Mouse (Mus musculus) midbrain, postnatal 0 days (tissue): ENCODE results near the gene BC049715. TPM values are rescaled to one million over a fixed set of nuclear protein-coding genes. Genes with fewer than 3 reads are reported as not detected.

Experiments
- ATAC-seq: fragments of 200-750 bp; cut with Nextera tagmentation; 2 replicates; pipeline ENCODE4 v1.8.0; 2017; ENCODE audit warnings: moderate number of reproducible peaks, mild to moderate bottlenecking, moderate TSS enrichment, moderate library complexity; ENCODE audit not compliant: low FRiP score
- DNase-seq: peaks from one replicate; pipeline ENCODE4 v3.0.0-alpha.2; 2015; ENCODE audit warnings: low spot score
- H3K27ac ChIP-seq: fragments of 300-500 bp; sonication (generic); 2 replicates; pipeline ENCODE4 v1.5.1; 2014; ENCODE audit warnings: low read depth, mild to moderate bottlenecking, low read length, mixed read lengths
- H3K27me3 ChIP-seq: fragments of 300-500 bp; sonication (generic); 2 replicates; pipeline ENCODE4 v1.6.1; 2014; ENCODE audit warnings: low read length, control low read depth, mixed read lengths; ENCODE audit not compliant: insufficient read depth
- H3K36me3 ChIP-seq: fragments of 300-500 bp; sonication (generic); 2 replicates; pipeline ENCODE4 v1.6.1; 2014; ENCODE audit warnings: low read length, control low read depth, mixed read lengths; ENCODE audit not compliant: insufficient read depth
- H3K4me1 ChIP-seq: fragments of 300-500 bp; sonication (generic); 2 replicates; pipeline ENCODE4 v1.6.1; 2014; ENCODE audit warnings: mild to moderate bottlenecking, control low read depth, antibody characterized with exemption, low read length, mixed read lengths; ENCODE audit not compliant: insufficient read depth
- H3K4me2 ChIP-seq: fragments of 300-500 bp; sonication (generic); 2 replicates; pipeline ENCODE4 v1.6.1; 2014; ENCODE audit warnings: low read depth, mild to moderate bottlenecking, low read length, mixed read lengths; ENCODE audit not compliant: poor library complexity, severe bottlenecking
- H3K4me3 ChIP-seq: fragments of 300-500 bp; sonication (generic); 2 replicates; pipeline ENCODE4 v1.5.1; 2014; ENCODE audit warnings: low read depth, mild to moderate bottlenecking, low read length, moderate library complexity
- H3K9ac ChIP-seq: fragments of 300-500 bp; sonication (generic); replicated peaks from 2 replicates; pipeline ENCODE4 v1.6.1; 2014; ENCODE audit warnings: mild to moderate bottlenecking, low read length, moderate library complexity, mixed read lengths; ENCODE audit not compliant: poor library complexity, severe bottlenecking
- H3K9me3 ChIP-seq: fragments of 300-500 bp; sonication (generic); 2 replicates; pipeline ENCODE4 v1.6.1; 2016; ENCODE audit warnings: low read length, control low read depth
- CTCF ChIP-seq: IDR thresholded peaks from 2 replicates; pipeline ENCODE4 v1.5.1; 2016; ENCODE audit warnings: antibody characterized with exemption, mild to moderate bottlenecking
- WGBS: fragments of 180-500 bp; shearing (Covaris S2); extraction: QIAGEN DNeasy Blood & Tissue Kit; methylation state at CpG from one replicate; pipeline ENCODE4 v1.1.7; 2014; 5-methylcytosine and 5-hydroxymethylcytosine counted together
- polyA plus RNA-seq: library from polyadenylated mRNA; unstranded; fragments of >200 nt; fragmentation: Nextera tagmentation; extraction: Ambion mirVana; gene quantifications from 2 replicates; pipeline ENCODE4 v1.2.1, GENCODE M21; 2015
- total RNA-seq: library from RNA; depleted of rRNA; stranded (reverse); fragments of >200 nt; gene quantifications from 2 replicates; pipeline ENCODE4 v1.2.3, GENCODE M21; 2014

BC049715 gene
- total and polyA plus RNA-seq, 2 experiments from 2014 or later: 0.33 to 2.3 TPM

DNA sequence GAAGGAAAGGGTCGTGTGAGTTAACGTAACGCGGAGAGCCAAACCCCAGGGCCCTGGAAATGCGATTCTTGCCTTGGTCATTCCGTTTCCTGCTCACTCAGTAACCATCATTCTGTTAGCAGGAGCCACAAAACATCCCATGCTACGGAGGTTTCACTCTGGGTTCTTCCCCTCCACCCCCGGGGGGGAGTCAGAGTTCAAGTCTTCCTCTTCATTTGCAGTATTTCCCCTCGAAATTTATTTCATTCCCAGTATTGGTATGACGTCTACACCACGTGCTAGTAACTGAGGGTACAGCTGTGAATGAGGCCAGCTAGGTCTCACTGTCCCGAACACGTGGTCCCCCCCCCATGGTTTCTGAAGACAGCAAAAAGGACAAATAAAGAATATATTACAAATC, 17.8 kb upstream of the BC049715 start:
- H3K9me3 ChIP-seq: no peaks in the 10 kb centered on the region
- DNase-seq (no peak), ATAC-seq (no peak)
- no peaks in the 10 kb centered on the region for H3K27me3 ChIP-seq
- peaks cover 9% of the 10 kb centered on the region for H3K4me1 ChIP-seq
- WGBS: 85% methylated on average over 13 of the region's 13 CpGs
- no peak overlapping the region for H3K9ac ChIP-seq
- no peak overlapping the region for H3K27ac ChIP-seq
- H3K4me3 ChIP-seq: peak overlapping the region; percentile 62; the same call in 1 of the 2 replicates
- H3K36me3 ChIP-seq: peaks cover 26% of the 10 kb centered on the region
- H3K4me2 ChIP-seq: peak overlapping the region; percentile 93; the same call in 1 of the 2 replicates
- TF ChIP-seq CTCF: no peak

GRCm38 (mm10) chr6:136811196-136811595, 16.2 kb upstream of the BC049715 start:
- H3K4me2 ChIP-seq: no peak overlapping the region
- H3K4me1 ChIP-seq: peaks cover 9% of the 10 kb centered on the region
- no peak overlapping the region for H3K9ac ChIP-seq
- H3K4me3 ChIP-seq: no peak overlapping the region
- H3K36me3 ChIP-seq: peaks cover 37% of the 10 kb centered on the region
- H3K27me3 ChIP-seq: no peaks in the 10 kb centered on the region
- DNase-seq (no peak), ATAC-seq (no peak)
- no peak for TF ChIP-seq CTCF
- H3K9me3 ChIP-seq: no peaks in the 10 kb centered on the region
- no peak overlapping the region for H3K27ac ChIP-seq
- WGBS: 87% methylated on average over 10 of the region's 10 CpGs

DNA sequence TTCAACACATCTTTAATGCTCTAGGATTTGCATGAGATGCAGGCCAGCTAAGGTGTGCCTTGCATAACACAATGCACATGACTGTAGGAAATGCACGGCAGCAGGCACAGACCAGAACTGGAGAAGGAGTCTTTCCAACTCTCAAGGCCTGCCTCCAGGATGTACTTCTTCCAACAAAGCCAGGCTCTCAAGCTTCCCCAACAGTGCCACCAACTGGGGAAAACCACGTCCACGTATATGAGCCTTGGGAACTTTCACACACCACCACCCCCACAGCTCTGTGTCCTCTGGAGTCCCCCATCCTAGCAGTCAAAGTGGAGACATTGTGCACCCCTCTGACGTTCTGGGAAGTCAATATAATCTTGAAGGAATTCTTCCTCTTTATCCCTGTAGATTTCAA, 14.3 kb upstream of the BC049715 start:
- no peak overlapping the region for H3K4me3 ChIP-seq
- H3K4me1 ChIP-seq: peaks cover 9% of the 10 kb centered on the region
- H3K27ac ChIP-seq: 0 out of 2 replicates have a peak overlapping the region, but pooled peaks have one; percentile 2
- peak; percentile 41; the same call in 1 of the 2 replicates for TF ChIP-seq CTCF
- peaks cover 49% of the 10 kb centered on the region for H3K36me3 ChIP-seq
- ATAC-seq (no peak), DNase-seq (no peak)
- no peaks in the 10 kb centered on the region for H3K9me3 ChIP-seq
- H3K4me2 ChIP-seq: no peak overlapping the region
- no peaks in the 10 kb centered on the region for H3K27me3 ChIP-seq
- H3K9ac ChIP-seq: no peak overlapping the region
- 46% methylated on average over 4 of the region's 4 CpGs for WGBS

GRCm38 (mm10) chr6:136815381-136815780, 12.0 kb upstream of the BC049715 start:
- no peaks in the 10 kb centered on the region for H3K9me3 ChIP-seq

GRCm38 (mm10) chr6:136816826-136817225, 10.6 kb upstream of the BC049715 start:
- no peak overlapping the region for H3K4me2 ChIP-seq
- DNase-seq (no peak), ATAC-seq (no peak)
- no peaks in the 10 kb centered on the region for H3K27me3 ChIP-seq
- H3K27ac ChIP-seq: no peak overlapping the region
- WGBS: 94% methylated on average over 21 of the region's 21 CpGs
- no peak overlapping the region for H3K9ac ChIP-seq
- no peak overlapping the region for H3K4me3 ChIP-seq
- TF ChIP-seq CTCF: no peak
- H3K9me3 ChIP-seq: no peaks in the 10 kb centered on the region
- H3K36me3 ChIP-seq: peaks cover 76% of the 10 kb centered on the region
- H3K4me1 ChIP-seq: no peaks in the 10 kb centered on the region

More at GRCm38 (mm10) chr6:136815381-136815780, 12.0 kb upstream of the BC049715 start:
- Histone ChIP-seq H3K4me3 (no peak overlapping the region), H3K4me2 (no peak overlapping the region), H3K4me1 (no peaks in the 10 kb centered on the region), H3K27me3 (no peaks in the 10 kb centered on the region), H3K9ac (no peak overlapping the region), H3K27ac (no peak overlapping the region), H3K36me3 (peaks cover 64% of the 10 kb centered on the region)
- no peak for TF ChIP-seq CTCF
- DNase-seq: no peak
- ATAC-seq: no peak
- 94% methylated on average over 7 of the region's 7 CpGs for WGBS

DNA sequence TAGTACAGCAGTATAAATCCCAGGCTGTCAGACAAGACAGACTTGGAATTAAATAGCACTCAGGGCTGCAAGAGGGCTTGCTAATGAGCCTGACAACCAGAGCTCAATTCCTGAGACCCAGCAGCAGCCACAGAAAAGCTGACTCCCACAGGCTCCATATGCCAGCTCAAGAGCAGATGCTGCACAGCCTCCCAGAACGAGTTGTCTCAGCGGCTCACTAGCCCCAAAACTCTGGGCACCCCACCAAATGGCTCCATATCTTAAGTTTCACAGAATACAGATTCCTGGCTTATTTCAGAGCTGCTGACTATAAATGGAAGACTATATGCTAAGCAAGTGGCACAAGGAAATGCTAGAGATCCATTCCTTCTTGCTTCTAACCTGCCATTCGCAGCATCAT, 9.9 kb upstream of the BC049715 start:
- no peak for DNase-seq
- Histone ChIP-seq H3K4me3 (no peak overlapping the region), H3K4me1 (no peaks in the 10 kb centered on the region), H3K4me2 (no peak overlapping the region), H3K36me3 (peaks cover 76% of the 10 kb centered on the region), H3K27me3 (no peaks in the 10 kb centered on the region), H3K9me3 (no peaks in the 10 kb centered on the region), H3K9ac (no peak overlapping the region), H3K27ac (no peak overlapping the region)
- ATAC-seq: no peak
- TF ChIP-seq CTCF: no peak
- WGBS: 97% methylated on average over 3 of the region's 3 CpGs
